Mouse (Mus musculus) lung, postnatal 25 days (tissue): ENCODE results near the gene Akr1d1.

ENCODE experiments used
- DNase-seq: peaks from one replicate; pipeline ENCODE4 v3.0.0; 2022; ENCODE audit warnings: low spot score

Gene Akr1d1

DNA sequence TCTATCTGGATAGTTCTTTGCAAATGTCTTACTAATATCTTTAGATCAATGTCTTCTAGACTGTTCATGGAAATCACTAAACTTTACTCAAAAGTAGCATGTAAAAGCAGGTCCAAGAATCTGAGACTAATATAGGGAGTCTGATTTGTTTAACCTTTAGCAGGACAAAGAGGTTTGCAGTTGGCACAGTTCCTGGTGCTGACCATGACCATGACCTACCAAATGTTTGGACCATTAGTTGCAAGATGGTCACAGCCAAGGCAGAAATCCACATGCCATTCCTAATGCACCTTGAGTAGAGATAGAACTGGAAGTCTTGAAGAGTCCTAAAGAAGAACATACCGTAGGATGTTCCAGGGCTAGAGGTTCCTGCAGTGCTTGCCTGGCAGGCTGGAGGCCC is 37.4 kb downstream of the Akr1d1 start:
- no peak for DNase-seq

- no peak for DNase-seq
These were observed 42.0 kb downstream of the Akr1d1 start for GRCm38 (mm10) chr6:37571939-37572338.

DNA sequence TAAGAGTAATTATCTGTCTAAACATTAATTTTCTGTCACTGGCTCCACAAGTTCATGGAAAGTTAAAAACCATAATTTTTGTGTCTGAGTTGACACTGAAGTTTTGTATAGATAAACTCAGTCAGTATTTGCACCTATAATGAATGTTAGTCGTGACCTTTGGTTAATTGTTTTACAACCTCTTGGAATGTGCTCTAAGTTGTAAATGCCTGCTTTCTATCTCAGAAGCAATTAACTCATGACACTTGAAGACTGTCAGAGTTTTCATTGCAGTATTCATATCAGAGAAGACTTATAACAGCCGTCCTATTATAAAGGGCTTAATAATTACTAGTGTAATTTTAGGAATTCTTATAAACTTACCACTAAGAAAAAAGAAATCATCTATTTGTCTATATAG is 43.0 kb downstream of the Akr1d1 start:
- no peak for DNase-seq

DNA sequence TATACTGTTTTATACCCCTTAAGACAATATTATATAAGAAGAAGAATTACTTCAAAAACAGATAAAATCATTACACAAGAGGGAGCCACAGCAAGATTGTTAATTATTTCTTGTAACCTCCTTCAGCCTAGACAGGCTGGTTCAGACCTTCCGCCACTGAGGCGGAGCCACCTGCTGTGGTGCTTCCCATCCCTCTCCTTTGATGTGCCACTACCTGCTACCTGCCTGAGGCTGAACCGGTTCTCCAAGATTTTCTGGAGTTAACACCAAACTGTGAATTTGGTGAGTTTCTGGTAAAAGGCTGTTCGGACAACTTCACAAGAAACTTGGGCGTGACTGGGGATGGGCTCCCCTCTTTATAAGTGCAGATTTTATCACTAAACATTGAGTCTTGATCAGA is 50.5 kb downstream of the Akr1d1 start:
- DNase-seq: no peak

- peak; percentile 76 for DNase-seq
These were observed 59.5 kb downstream of the Akr1d1 start for GRCm38 (mm10) chr6:37589340-37589962.

GRCm38 (mm10) chr6:37590800-37591199 is 60.8 kb downstream of the Akr1d1 start:
- DNase-seq: no peak

DNA sequence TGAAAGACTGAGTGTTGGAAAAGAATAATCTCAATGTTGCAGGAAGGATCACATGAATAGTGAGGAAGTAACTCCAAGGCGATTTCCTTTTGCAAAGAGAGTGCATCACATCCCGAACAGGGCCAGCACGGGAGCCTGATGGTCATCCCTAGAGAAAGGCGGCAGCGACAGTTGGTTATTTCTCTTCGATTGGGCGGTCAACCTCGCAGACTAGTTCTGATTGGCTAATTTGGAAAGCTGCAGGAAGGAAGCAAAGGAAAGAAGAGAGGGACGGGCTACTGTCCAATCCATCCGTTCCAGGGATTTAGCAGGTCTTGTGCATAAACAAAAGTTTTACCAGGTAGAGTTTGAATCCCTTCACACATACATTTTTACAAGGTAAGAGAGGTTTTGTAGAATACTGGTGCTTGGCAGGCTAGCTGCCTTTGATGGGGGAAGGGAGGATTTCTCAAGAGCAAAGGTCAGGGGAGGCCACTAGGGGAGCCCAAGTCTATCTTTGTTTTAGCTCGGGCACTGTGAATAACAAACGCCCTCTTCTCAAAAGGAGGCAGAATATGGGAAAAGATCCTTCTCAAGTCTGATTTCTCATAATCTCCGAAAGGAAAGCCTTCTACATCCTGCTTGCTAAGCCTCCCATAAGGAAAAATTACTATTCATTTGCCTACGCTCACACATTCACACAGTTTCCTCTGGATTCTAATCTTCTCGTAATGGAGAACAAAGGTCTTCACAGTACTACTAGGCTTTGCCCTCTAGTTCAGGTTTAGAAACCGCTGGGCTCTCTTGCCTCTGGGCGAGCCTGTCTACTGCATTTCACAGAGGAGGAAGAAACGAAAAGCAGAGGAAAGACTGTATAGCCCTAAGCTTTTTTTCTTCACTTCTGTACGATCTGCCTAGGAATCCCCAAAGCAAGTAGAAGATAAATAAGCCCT is 62.4 kb downstream of the Akr1d1 start:
- DNase-seq: peak; percentile 69

GRCm38 (mm10) chr6:37593033-37593374 is 63.0 kb downstream of the Akr1d1 start:
- no peak for DNase-seq

DNA sequence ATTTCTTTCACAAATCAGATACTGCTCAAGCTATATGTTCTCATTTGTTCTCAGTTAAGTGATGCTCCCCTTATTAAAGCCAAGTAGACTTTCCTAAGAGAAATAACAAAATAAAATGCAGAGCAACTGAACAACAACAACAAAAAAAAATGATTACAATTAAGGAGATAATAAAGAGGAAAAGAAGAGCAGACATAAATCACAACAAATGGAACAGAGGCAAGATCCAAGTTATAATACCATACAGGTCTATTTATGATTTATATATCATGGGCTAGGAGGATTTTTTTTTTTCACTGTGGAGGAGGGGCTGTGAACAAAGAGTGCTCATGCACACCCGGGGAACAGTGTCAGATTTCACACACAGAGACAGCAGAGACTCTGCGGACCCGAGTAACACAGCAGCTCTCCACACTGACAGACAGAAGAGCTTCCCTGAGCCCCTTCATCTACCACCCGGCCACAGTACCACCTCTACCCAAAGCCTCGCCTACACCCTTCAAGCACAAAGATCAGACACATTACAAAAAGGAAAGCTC is 63.6 kb downstream of the Akr1d1 start:
- DNase-seq: no peak

- no peak for DNase-seq
These were observed 67.1 kb downstream of the Akr1d1 start for GRCm38 (mm10) chr6:37597088-37597487.

DNA sequence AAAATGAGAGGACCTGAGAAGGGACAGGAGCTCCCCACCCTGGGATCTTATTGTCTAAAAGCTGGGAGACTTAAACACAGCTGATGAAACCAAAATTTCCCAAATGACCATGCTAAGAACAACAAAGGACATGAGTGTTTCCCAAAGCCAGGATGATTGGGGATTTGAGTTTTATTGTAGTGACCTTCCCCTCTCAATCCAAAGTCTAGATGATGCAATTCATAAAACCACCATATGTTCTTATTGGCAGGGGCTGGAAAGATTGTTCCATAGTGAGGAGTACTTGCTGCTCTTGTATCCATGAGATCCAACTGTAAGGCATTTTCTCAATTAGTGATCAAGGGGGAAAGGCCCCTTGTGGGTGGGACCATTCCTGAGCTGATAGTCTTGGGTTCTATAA is 68.1 kb downstream of the Akr1d1 start:
- DNase-seq: no peak

- no peak for DNase-seq
These were observed 71.1 kb downstream of the Akr1d1 start for GRCm38 (mm10) chr6:37600976-37601498.

GRCm38 (mm10) chr6:37602857-37603765 is 73.1 kb downstream of the Akr1d1 start:
- peak; percentile 10 for DNase-seq

GRCm38 (mm10) chr6:37604178-37604883 is 74.4 kb downstream of the Akr1d1 start:
- DNase-seq: no peak

DNA sequence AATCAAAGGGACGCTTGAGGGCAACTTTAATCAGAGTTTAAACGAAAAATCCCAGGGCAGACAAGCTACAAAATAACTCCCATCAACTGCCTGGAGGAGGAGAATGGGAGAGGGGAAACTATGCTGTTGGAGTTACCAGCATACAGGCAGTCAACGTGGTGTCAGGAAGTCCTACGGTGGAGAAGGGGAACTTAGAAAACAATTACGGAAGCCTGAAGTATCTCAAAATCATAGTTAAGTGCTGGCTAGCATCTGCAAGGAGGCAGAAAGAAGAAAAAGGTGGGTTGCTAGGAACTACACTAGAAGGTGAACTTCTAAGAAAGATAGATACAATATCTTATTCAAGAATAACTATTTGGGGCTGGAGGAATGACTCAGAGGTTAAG is 74.9 kb downstream of the Akr1d1 start:
- no peak for DNase-seq

GRCm38 (mm10) chr6:37607511-37608289 is 77.7 kb downstream of the Akr1d1 start:
- DNase-seq: peak; percentile 18

DNA sequence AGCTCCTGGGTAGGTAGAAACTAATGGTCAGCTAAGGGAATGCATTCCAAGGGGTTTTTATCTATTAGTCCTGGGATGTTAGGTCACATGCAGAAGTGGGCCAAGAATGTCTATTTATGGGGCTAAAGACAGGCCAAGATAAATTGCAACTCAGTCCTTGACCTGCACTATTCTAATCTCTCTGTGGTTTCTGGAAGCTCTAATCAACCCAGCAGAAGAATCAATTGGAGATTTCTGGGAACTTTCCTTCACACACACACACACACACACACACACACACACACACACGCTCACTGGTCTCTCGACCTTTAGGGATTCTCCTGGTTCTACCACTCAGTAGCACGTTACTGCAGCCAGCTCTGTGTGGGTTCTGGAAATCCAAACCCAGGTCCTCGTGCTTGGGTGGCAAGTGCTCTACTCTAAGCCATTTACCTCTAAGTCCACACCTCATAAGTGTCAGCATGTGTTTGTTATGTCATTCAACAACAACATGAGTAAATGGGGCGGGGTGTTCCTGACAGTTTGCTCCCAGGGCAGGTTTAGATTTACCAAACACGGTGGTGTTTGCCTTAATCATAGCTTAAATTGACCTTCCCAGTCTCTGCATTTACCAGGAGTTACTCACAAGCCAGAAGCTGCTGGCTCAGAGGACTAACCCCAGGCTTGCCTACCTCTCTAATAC is 82.8 kb downstream of the Akr1d1 start:
- DNase-seq: peak; percentile 23

GRCm38 (mm10) chr6:37615490-37615889 is 85.5 kb downstream of the Akr1d1 start:
- no peak for DNase-seq

DNA sequence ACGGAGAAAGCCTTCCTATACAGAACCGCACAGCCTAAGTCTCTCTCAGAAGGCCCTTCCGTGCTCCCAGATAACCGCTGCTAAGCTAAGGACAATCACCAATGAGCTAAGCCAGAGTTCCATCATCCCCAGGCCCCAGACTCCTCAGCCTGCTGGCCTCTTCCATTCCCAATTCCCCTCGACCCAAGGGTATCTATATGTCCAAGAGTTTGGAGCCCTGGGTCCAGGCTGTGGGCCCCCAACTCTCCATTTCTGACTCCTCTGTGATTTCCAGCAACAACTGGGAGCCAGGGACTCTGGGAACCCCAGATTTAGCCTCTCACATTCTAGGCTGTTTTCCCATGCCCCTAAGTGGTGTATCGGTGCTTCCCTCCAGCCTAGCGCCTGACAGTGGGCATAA is 86.2 kb downstream of the Akr1d1 start:
- no peak for DNase-seq

DNA sequence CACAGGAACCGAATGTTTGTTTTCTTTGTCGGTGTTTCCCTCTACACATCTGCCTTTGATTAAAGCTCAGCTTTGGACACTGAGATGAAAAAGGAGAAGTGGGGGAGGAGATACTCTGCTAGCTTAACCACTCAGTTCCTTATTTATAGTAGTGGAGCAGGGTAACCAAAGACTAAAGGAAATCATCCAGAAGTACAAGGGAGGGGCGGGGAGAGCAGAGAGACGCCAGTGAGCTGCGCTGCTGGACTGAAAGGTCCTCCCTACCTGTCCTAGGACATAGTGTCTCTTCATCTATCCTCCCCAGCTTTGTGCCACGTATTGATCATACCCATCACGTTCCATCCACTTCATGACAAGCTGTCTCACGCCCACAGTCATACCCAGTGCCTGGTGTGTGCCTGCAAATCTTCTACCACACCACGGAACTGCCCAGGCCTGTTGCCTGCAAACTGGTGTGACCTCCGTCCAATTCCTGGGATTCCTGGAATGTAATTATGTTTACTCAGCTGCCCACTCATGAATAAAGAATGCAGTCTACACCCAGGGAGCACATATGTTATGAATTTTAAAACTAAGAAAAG is 87.5 kb downstream of the Akr1d1 start:
- peak; percentile 76 for DNase-seq
